Mouse (Mus musculus): Measurements from ENCODE around the gene Samd1. TPM values are rescaled to one million over a fixed set of nuclear protein-coding genes. Genes with fewer than 3 reads are reported as not detected.

The Samd1 gene
- total and polyA plus RNA-seq, 2 experiments from 2014 or later, result 5.7 to 96.8 TPM

- H3K9ac ChIP-seq (replicated peaks; ENCODE audit: low read length), result no peak overlapping the region
- H3K36me3 ChIP-seq (ENCODE audit: insufficient read depth, low read length), result peaks cover 8% of the 10 kb centered on the region
- H3K9me3 ChIP-seq (ENCODE audit: low read length), result no peaks in the 10 kb centered on the region
- ATAC-seq (no peak), DNase-seq (ENCODE audit: low spot score) (no peak)
- peaks cover 24% of the 10 kb centered on the region for H3K4me1 ChIP-seq (ENCODE audit: insufficient read depth, low read length)
- H3K4me3 ChIP-seq (ENCODE audit: low read length), result no peak overlapping the region
- H3K27ac ChIP-seq, result no peak overlapping the region
- no peaks in the 10 kb centered on the region for H3K27me3 ChIP-seq (ENCODE audit: insufficient read depth, low read length)
- peak; percentile 38; the same call in 1 of the 2 replicates for TF ChIP-seq CTCF (IDR thresholded peaks at IDR 0.05; ENCODE audit: low read depth)
- WGBS, result 83% methylated on average over 4 of the region's 4 CpGs
- H3K4me2 ChIP-seq (ENCODE audit: low read depth, low read length), result no peak overlapping the region
Measured at GRCm38 (mm10) chr8:83976101-83976630, 21.3 kb upstream of the Samd1 start.

GRCm38 (mm10) chr8:83976779-83977350 is 20.6 kb upstream of the Samd1 start:
- H3K4me2 ChIP-seq (ENCODE audit: low read depth, low read length), result no peak overlapping the region
- no peak for DNase-seq (ENCODE audit: low spot score)

GRCm38 (mm10) chr8:83977646-83978045 is 19.8 kb upstream of the Samd1 start:
- no peak overlapping the region for H3K27ac ChIP-seq
- H3K36me3 ChIP-seq (ENCODE audit: insufficient read depth, low read length), result peaks cover 19% of the 10 kb centered on the region
- DNase-seq (ENCODE audit: low spot score), result no peak
- no peaks in the 10 kb centered on the region for H3K9me3 ChIP-seq (ENCODE audit: low read length)
- 0 out of 2 replicates have a peak overlapping the region, but pooled peaks have one; percentile 9 for H3K9ac ChIP-seq (replicated peaks; ENCODE audit: low read length)
- peak overlapping the region; percentile 10; the same call in 1 of the 2 replicates for H3K4me2 ChIP-seq (ENCODE audit: low read depth, low read length)
- H3K4me1 ChIP-seq (ENCODE audit: insufficient read depth, low read length), result peaks cover 19% of the 10 kb centered on the region
- 47% methylated on average over 6 of the region's 6 CpGs for WGBS
- TF ChIP-seq CTCF (IDR thresholded peaks at IDR 0.05; ENCODE audit: low read depth), result no peak
- H3K27me3 ChIP-seq (ENCODE audit: insufficient read depth, low read length), result no peaks in the 10 kb centered on the region
- no peak for ATAC-seq
- H3K4me3 ChIP-seq (ENCODE audit: low read length), result no peak overlapping the region

More at GRCm38 (mm10) chr8:83976779-83977350, 20.6 kb upstream of the Samd1 start:
- 0 out of 2 replicates have a peak overlapping the region, but pooled peaks have one; percentile 9 for H3K9ac ChIP-seq (replicated peaks; ENCODE audit: low read length)
- H3K27me3 ChIP-seq (ENCODE audit: insufficient read depth, low read length), result no peaks in the 10 kb centered on the region
- no peak overlapping the region for H3K27ac ChIP-seq
- H3K4me3 ChIP-seq (ENCODE audit: low read length), result no peak overlapping the region
- H3K36me3 ChIP-seq (ENCODE audit: insufficient read depth, low read length), result peaks cover 15% of the 10 kb centered on the region
- TF ChIP-seq CTCF (IDR thresholded peaks at IDR 0.05; ENCODE audit: low read depth), result no peak; the same call in 1 of the 2 replicates
- 69% methylated on average over 5 of the region's 5 CpGs for WGBS
- H3K9me3 ChIP-seq (ENCODE audit: low read length), result no peaks in the 10 kb centered on the region
- peaks cover 20% of the 10 kb centered on the region for H3K4me1 ChIP-seq (ENCODE audit: insufficient read depth, low read length)
- no peak for ATAC-seq

GRCm38 (mm10) chr8:83978200-83978599 is 19.3 kb upstream of the Samd1 start:
- ATAC-seq, result no peak

GRCm38 (mm10) chr8:83980250-83980649 is 17.2 kb upstream of the Samd1 start:
- no peaks in the 10 kb centered on the region for H3K9me3 ChIP-seq (ENCODE audit: low read length)
- no peak overlapping the region for H3K27ac ChIP-seq
- no peak for DNase-seq (ENCODE audit: low spot score)
- no peak overlapping the region for H3K9ac ChIP-seq (replicated peaks; ENCODE audit: low read length)
- no peak overlapping the region for H3K4me2 ChIP-seq (ENCODE audit: low read depth, low read length)
- no peaks in the 10 kb centered on the region for H3K27me3 ChIP-seq (ENCODE audit: insufficient read depth, low read length)
- no peak for ATAC-seq
- no peak overlapping the region for H3K4me3 ChIP-seq (ENCODE audit: low read length)
- peaks cover 6% of the 10 kb centered on the region; the same call in 1 of the 2 replicates for H3K4me1 ChIP-seq (ENCODE audit: insufficient read depth, low read length)
- no peak for TF ChIP-seq CTCF (IDR thresholded peaks at IDR 0.05; ENCODE audit: low read depth)
- peaks cover 34% of the 10 kb centered on the region for H3K36me3 ChIP-seq (ENCODE audit: insufficient read depth, low read length)
- WGBS, result 63% methylated on average over 1 of the region's 1 CpGs

More at GRCm38 (mm10) chr8:83978200-83978599, 19.3 kb upstream of the Samd1 start:
- H3K27ac ChIP-seq, result no peak overlapping the region
- H3K9ac ChIP-seq (replicated peaks; ENCODE audit: low read length), result no peak overlapping the region
- H3K9me3 ChIP-seq (ENCODE audit: low read length), result no peaks in the 10 kb centered on the region
- no peaks in the 10 kb centered on the region for H3K27me3 ChIP-seq (ENCODE audit: insufficient read depth, low read length)
- no peak for TF ChIP-seq CTCF (IDR thresholded peaks at IDR 0.05; ENCODE audit: low read depth)
- peaks cover 19% of the 10 kb centered on the region for H3K36me3 ChIP-seq (ENCODE audit: insufficient read depth, low read length)
- H3K4me3 ChIP-seq (ENCODE audit: low read length), result no peak overlapping the region
- no peak overlapping the region for H3K4me2 ChIP-seq (ENCODE audit: low read depth, low read length)
- peaks cover 19% of the 10 kb centered on the region for H3K4me1 ChIP-seq (ENCODE audit: insufficient read depth, low read length)
- WGBS, result 69% methylated on average over 9 of the region's 9 CpGs
- DNase-seq (ENCODE audit: low spot score), result no peak

GRCm38 (mm10) chr8:83980845-83981244 is 16.6 kb upstream of the Samd1 start:
- no peak for DNase-seq (ENCODE audit: low spot score)
- Histone ChIP-seq H3K9me3 (ENCODE audit: low read length) (no peaks in the 10 kb centered on the region), H3K27ac (no peak overlapping the region), H3K4me1 (ENCODE audit: insufficient read depth, low read length) (peaks cover 6% of the 10 kb centered on the region; the same call in 1 of the 2 replicates), H3K9ac (replicated peaks; ENCODE audit: low read length) (no peak overlapping the region), H3K27me3 (ENCODE audit: insufficient read depth, low read length) (no peaks in the 10 kb centered on the region), H3K4me2 (ENCODE audit: low read depth, low read length) (no peak overlapping the region), H3K4me3 (ENCODE audit: low read length) (no peak overlapping the region), H3K36me3 (ENCODE audit: insufficient read depth, low read length) (peaks cover 37% of the 10 kb centered on the region)
- ATAC-seq, result no peak
- no peak for TF ChIP-seq CTCF (IDR thresholded peaks at IDR 0.05; ENCODE audit: low read depth)
- 65% methylated on average over 8 of the region's 8 CpGs for WGBS

GRCm38 (mm10) chr8:83981533-83981932 is 15.9 kb upstream of the Samd1 start:
- H3K27me3 ChIP-seq (ENCODE audit: insufficient read depth, low read length), result no peaks in the 10 kb centered on the region
- H3K4me2 ChIP-seq (ENCODE audit: low read depth, low read length), result no peak overlapping the region
- H3K4me3 ChIP-seq (ENCODE audit: low read length), result no peak overlapping the region
- H3K36me3 ChIP-seq (ENCODE audit: insufficient read depth, low read length), result peaks cover 44% of the 10 kb centered on the region
- no peak overlapping the region for H3K9ac ChIP-seq (replicated peaks; ENCODE audit: low read length)
- WGBS, result 90% methylated on average over 7 of the region's 7 CpGs
- TF ChIP-seq CTCF (IDR thresholded peaks at IDR 0.05; ENCODE audit: low read depth), result no peak
- no peak overlapping the region for H3K27ac ChIP-seq
- ATAC-seq (no peak), DNase-seq (ENCODE audit: low spot score) (no peak)
- H3K9me3 ChIP-seq (ENCODE audit: low read length), result no peaks in the 10 kb centered on the region
- H3K4me1 ChIP-seq (ENCODE audit: insufficient read depth, low read length), result peaks cover 6% of the 10 kb centered on the region; the same call in 1 of the 2 replicates
